14 mouse cellular contexts compared by ENCODE assay signal in genomic region chr8:28427544-28428135, GRCm38 (mm10).
A peak's percentile ranks its signal among the peaks of the same experiment; 100 is the strongest.
DNase-seq lines count a peak whose midpoint lies in the region; ATAC-seq lines count a peak whose summit lies in the region.
"Had no signal": no experiment of that assay in that cellular context is flagged by ENCODE, and none has a peak within 500 bp of the region (broad histone marks: within the 10 kb centered on the region; RNA-seq: fewer than 3 reads in every experiment).

No protein-coding gene starts in this region.

- H3K4me3 ChIP-seq in forebrain, embryonic 11.5 days (ENCODE audit: low read depth, low read length) = no peak overlapping the region
- H3K4me3 ChIP-seq in forebrain, embryonic 15.5 days = no peak overlapping the region
- H3K4me3 ChIP-seq in midbrain, embryonic 11.5 days (ENCODE audit: low read depth, low read length) = no peak overlapping the region
- H3K4me3 ChIP-seq in midbrain, embryonic 10.5 days = no peak overlapping the region
- no peak overlapping the region for H3K4me3 ChIP-seq in hindbrain, embryonic 14.5 days (replicated peaks; ENCODE audit: low read length)

- no peaks in the 10 kb centered on the region for H3K4me1 ChIP-seq in forebrain, embryonic 11.5 days (replicated peaks; ENCODE audit: control insufficient read depth, insufficient read depth, low read length)
- no peaks in the 10 kb centered on the region for H3K4me1 ChIP-seq in forebrain, embryonic 15.5 days
- no peaks in the 10 kb centered on the region for H3K4me1 ChIP-seq in midbrain, embryonic 11.5 days (ENCODE audit: control insufficient read depth, insufficient read depth, low read length)
- no peaks in the 10 kb centered on the region for H3K4me1 ChIP-seq in midbrain, embryonic 10.5 days
- H3K4me1 ChIP-seq in hindbrain, embryonic 14.5 days (replicated peaks; ENCODE audit: control insufficient read depth, insufficient read depth, low read length) = no peaks in the 10 kb centered on the region; the same call in 1 of the 2 replicates

- H3K9me3 ChIP-seq in forebrain, embryonic 11.5 days (ENCODE audit: control insufficient read depth, low read length) = no peaks in the 10 kb centered on the region
- H3K9me3 ChIP-seq in forebrain, embryonic 15.5 days = no peaks in the 10 kb centered on the region
- H3K9me3 ChIP-seq in midbrain, embryonic 11.5 days (ENCODE audit: control insufficient read depth, low read length) = no peaks in the 10 kb centered on the region
- no peaks in the 10 kb centered on the region for H3K9me3 ChIP-seq in midbrain, embryonic 10.5 days (replicated peaks)
- H3K9me3 ChIP-seq in hindbrain, embryonic 14.5 days (ENCODE audit: control insufficient read depth, low read length) = no peaks in the 10 kb centered on the region

- H3K36me3 ChIP-seq in forebrain, embryonic 11.5 days (ENCODE audit: control insufficient read depth, insufficient read depth, low read length) = no peaks in the 10 kb centered on the region
- H3K36me3 ChIP-seq in forebrain, embryonic 15.5 days = no peaks in the 10 kb centered on the region
- H3K36me3 ChIP-seq in midbrain, embryonic 11.5 days (ENCODE audit: control insufficient read depth, insufficient read depth, low read length) = no peaks in the 10 kb centered on the region
- H3K36me3 ChIP-seq in midbrain, embryonic 10.5 days = no peaks in the 10 kb centered on the region
- no peaks in the 10 kb centered on the region for H3K36me3 ChIP-seq in hindbrain, embryonic 14.5 days (replicated peaks; ENCODE audit: control insufficient read depth, insufficient read depth)

- ATAC-seq in forebrain, embryonic 11.5 days (replicated peaks; ENCODE audit: low FRiP score) = 0 out of 2 replicates have a peak, but pooled peaks have one; percentile 10
- ATAC-seq in forebrain, embryonic 15.5 days (replicated peaks) = no peak
- ATAC-seq in midbrain, embryonic 11.5 days (ENCODE audit: low FRiP score) = peak; percentile 44; the same call in 1 of the 2 replicates
- ATAC-seq in hindbrain, embryonic 14.5 days (ENCODE audit: low FRiP score) = peak; percentile 78; the same call in 1 of the 2 replicates
- ATAC-seq: intestine, postnatal 0 days had no signal

- H3K27me3 ChIP-seq in forebrain, embryonic 11.5 days (ENCODE audit: control insufficient read depth, insufficient read depth, low read length) = no peaks in the 10 kb centered on the region
- H3K27me3 ChIP-seq in forebrain, embryonic 15.5 days = no peaks in the 10 kb centered on the region
- no peaks in the 10 kb centered on the region for H3K27me3 ChIP-seq in midbrain, embryonic 11.5 days (ENCODE audit: control insufficient read depth, insufficient read depth, low read length)
- H3K27me3 ChIP-seq in midbrain, embryonic 10.5 days (ENCODE audit: low read depth, poor library complexity, severe bottlenecking) = no peaks in the 10 kb centered on the region
- no peaks in the 10 kb centered on the region for H3K27me3 ChIP-seq in hindbrain, embryonic 14.5 days (ENCODE audit: control insufficient read depth, insufficient read depth, low read length)

- DNase-seq in forebrain, embryonic 11.5 days (ENCODE audit: low spot score) = no peak
- no peak for DNase-seq in midbrain, embryonic 11.5 days (ENCODE audit: low spot score, missing footprints)
- no peak for DNase-seq in midbrain, embryonic 10.5 days (ENCODE audit: low spot score)
- DNase-seq in hindbrain, embryonic 14.5 days (ENCODE audit: low spot score) = peak; percentile 32
- DNase-seq in retina, embryonic 14.5 days (ENCODE audit: low spot score) = peak; percentile 67
- no peak for DNase-seq in thymus, postnatal 14 days
- DNase-seq in heart, adult 9 months (ENCODE audit: low spot score in 2 of 2) = no peak
- DNase-seq: adrenal gland, adult 8-10 months; kidney, postnatal 14 days; lung, postnatal 14 days; thymus, postnatal 36 days had no signal

- no peak overlapping the region for H3K27ac ChIP-seq in forebrain, embryonic 11.5 days (ENCODE audit: low read depth, low read length)
- no peak overlapping the region for H3K27ac ChIP-seq in forebrain, embryonic 15.5 days (replicated peaks)
- H3K27ac ChIP-seq in midbrain, embryonic 11.5 days (ENCODE audit: low read depth, low read length) = no peak overlapping the region
- H3K27ac ChIP-seq in midbrain, embryonic 10.5 days (replicated peaks) = no peak overlapping the region
- no peak overlapping the region for H3K27ac ChIP-seq in hindbrain, embryonic 14.5 days
- H3K27ac ChIP-seq: liver, embryonic 14.5 days had no signal

- H3K4me2 ChIP-seq in forebrain, embryonic 11.5 days (ENCODE audit: low read depth, low read length, severe bottlenecking) = no peak overlapping the region
- no peak overlapping the region for H3K4me2 ChIP-seq in forebrain, embryonic 15.5 days (replicated peaks)
- no peak overlapping the region for H3K4me2 ChIP-seq in midbrain, embryonic 11.5 days
- H3K4me2 ChIP-seq in hindbrain, embryonic 14.5 days (replicated peaks) = no peak overlapping the region

- 54% methylated on average over 7 of the region's 7 CpGs for WGBS in forebrain, embryonic 11.5 days
- 43% methylated on average over 7 of the region's 7 CpGs for WGBS in forebrain, embryonic 15.5 days
- WGBS in midbrain, embryonic 11.5 days = 60% methylated on average over 7 of the region's 7 CpGs
- 63% methylated on average over 7 of the region's 7 CpGs for WGBS in midbrain, embryonic 10.5 days
- WGBS in hindbrain, embryonic 14.5 days = 40% methylated on average over 7 of the region's 7 CpGs

- no peak overlapping the region for H3K9ac ChIP-seq in forebrain, embryonic 11.5 days (ENCODE audit: low read length)
- H3K9ac ChIP-seq in forebrain, embryonic 15.5 days (replicated peaks) = no peak overlapping the region
- no peak overlapping the region for H3K9ac ChIP-seq in midbrain, embryonic 11.5 days (ENCODE audit: low read length)
- no peak overlapping the region for H3K9ac ChIP-seq in hindbrain, embryonic 14.5 days
- H3K9ac ChIP-seq: liver, embryonic 14.5 days had no signal

Comparison
In these comparisons a context has a peak if more than half of its experiments do, and no peak if none do; other contexts are left out.
1. DNase-seq: peak in hindbrain, embryonic 14.5 days (single experiment) and retina, embryonic 14.5 days (single experiment); none in forebrain, embryonic 11.5 days (single experiment), midbrain, embryonic 11.5 days (single experiment), midbrain, embryonic 10.5 days (single experiment), thymus, postnatal 14 days (single experiment) and heart, adult 9 months (0 of 2).